25 mouse cellular contexts compared by ENCODE assay signal in the genomic region with DNA sequence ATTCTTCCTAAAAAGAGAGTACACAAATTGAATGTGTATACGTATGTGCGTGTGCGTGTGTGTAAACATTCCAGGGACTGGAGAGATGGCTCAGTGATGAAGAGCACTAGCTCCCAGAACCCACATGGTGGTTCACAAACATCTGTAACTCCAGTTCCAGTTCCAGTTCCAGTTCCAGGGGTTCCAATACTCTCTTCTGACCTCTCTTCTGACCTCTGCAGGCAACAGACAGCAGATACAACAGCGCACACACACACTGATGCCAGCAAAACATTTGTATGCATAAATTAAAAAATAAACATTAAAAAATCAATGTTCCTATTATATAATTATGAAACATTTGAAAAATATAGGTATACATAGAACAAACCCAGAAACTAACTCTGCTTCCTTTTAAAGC.
DNase-seq lines count a peak whose midpoint lies in the region; ATAC-seq and TF ChIP-seq lines count a peak whose summit lies in the region.
"Had no signal": no experiment of that assay in that cellular context is flagged by ENCODE, and none has a peak within 500 bp of the region (broad histone marks: within the 10 kb centered on the region; RNA-seq: fewer than 3 reads in every experiment).

No protein-coding gene starts in this region.

- H3K4me3 ChIP-seq in liver, embryonic 14.5 days (ENCODE audit: insufficient read depth in 1 of 2, low read depth in 2 of 2, low read length in 2 of 2) = no peak overlapping the region
- H3K4me3 ChIP-seq: embryonic facial prominence, embryonic 10.5 days; erythroblast, embryonic 14.5 days; forebrain, embryonic 10.5 days; forebrain, embryonic 15.5 days; heart, adult 2 months; heart, embryonic 15.5 days; hindbrain, embryonic 10.5 days; hindbrain, embryonic 15.5 days had no signal

- no peak for TF ChIP-seq EP300 in liver, embryonic 14.5 days (IDR thresholded peaks at IDR 0.05; ENCODE audit: low read depth)

- H3K9ac ChIP-seq in liver, embryonic 14.5 days (replicated peaks) = no peak overlapping the region
- H3K9ac ChIP-seq: forebrain, embryonic 15.5 days; heart, embryonic 15.5 days; hindbrain, embryonic 15.5 days had no signal

- TF ChIP-seq CTCF in liver, embryonic 14.5 days (IDR thresholded peaks at IDR 0.05; ENCODE audit: low read depth) = peak; percentile 7; the same call in 1 of the 2 replicates

- ATAC-seq in liver, embryonic 14.5 days (ENCODE audit: insufficient read depth) = no peak
- ATAC-seq in common myeloid progenitor, adult 5-6 weeks (replicated peaks; ENCODE audit: low read depth, poor library complexity, severe bottlenecking) = peak; percentile 66; the same call in 1 of the 2 replicates
- no peak for ATAC-seq in erythroblast, adult 5-6 weeks (replicated peaks; ENCODE audit: low FRiP score, poor library complexity, severe bottlenecking)
- ATAC-seq: activated CD4-positive, CD25-positive, alpha-beta regulatory T cell, adult 4 months; forebrain, embryonic 15.5 days; inflammation-experienced regulatory T-cells, adult 6 months had no signal

- H3K36me3 ChIP-seq in liver, embryonic 14.5 days (replicated peaks; ENCODE audit: control insufficient read depth, insufficient read depth, low read depth) = peaks cover 36% of the 10 kb centered on the region

- no peak overlapping the region for H3K27ac ChIP-seq in liver, embryonic 14.5 days
- H3K27ac ChIP-seq: embryonic facial prominence, embryonic 10.5 days; forebrain, embryonic 10.5 days; forebrain, embryonic 15.5 days; heart, adult 2 months; heart, embryonic 15.5 days; hindbrain, embryonic 10.5 days; hindbrain, embryonic 15.5 days had no signal

- intact Hi-C loops in heart, postnatal 14 days (cut with DNase I) = no loop called here

- H3K9me3 ChIP-seq in liver, embryonic 14.5 days (ENCODE audit: control insufficient read depth, low read length) = no peaks in the 10 kb centered on the region
- H3K9me3 ChIP-seq: embryonic facial prominence, embryonic 10.5 days; forebrain, embryonic 10.5 days; forebrain, embryonic 15.5 days; heart, embryonic 15.5 days; hindbrain, embryonic 10.5 days; hindbrain, embryonic 15.5 days had no signal

- H3K4me1 ChIP-seq in liver, embryonic 14.5 days (replicated peaks; ENCODE audit: control insufficient read depth in 2 of 2, insufficient read depth in 2 of 2, low read length in 1 of 2) = no peaks in the 10 kb centered on the region
- H3K4me1 ChIP-seq: embryonic facial prominence, embryonic 10.5 days; forebrain, embryonic 10.5 days; forebrain, embryonic 15.5 days; heart, embryonic 15.5 days; hindbrain, embryonic 10.5 days; hindbrain, embryonic 15.5 days had no signal

- peak; percentile 19 for DNase-seq in heart, adult 11 months
- no peak for DNase-seq in heart, postnatal 14 days
- DNase-seq in liver, embryonic 14.5 days (ENCODE audit: low read depth in 3 of 3, low spot score in 3 of 3) = no peak
- no peak for DNase-seq in liver
- DNase-seq in ES-CJ7 (ENCODE audit: low read depth, low spot score) = peak; percentile 33
- no peak for DNase-seq in ovary, postnatal 14 days (ENCODE audit: low spot score)
- DNase-seq: adrenal gland, postnatal 14 days; cerebellum, adult 18-20 months; cerebellum, adult 9-11 months; cerebellum, postnatal 36 days; gastrocnemius, postnatal 10 days; heart, adult 2 months had no signal

- H3K27me3 ChIP-seq in liver, embryonic 14.5 days (ENCODE audit: control insufficient read depth, insufficient read depth, low read length) = no peaks in the 10 kb centered on the region
- H3K27me3 ChIP-seq: CH12.LX; forebrain, embryonic 15.5 days; heart, embryonic 15.5 days; hindbrain, embryonic 15.5 days had no signal

- no peak overlapping the region for H3K4me2 ChIP-seq in liver, embryonic 14.5 days (ENCODE audit: low read depth)
- H3K4me2 ChIP-seq: forebrain, embryonic 15.5 days; heart, embryonic 11.5 days; heart, embryonic 15.5 days; hindbrain, embryonic 15.5 days had no signal

- 97% methylated on average over 4 of the region's 4 CpGs for WGBS in liver, embryonic 14.5 days (ENCODE audit: insufficient replicate concordance)

Comparison
In these comparisons a context has a peak if more than half of its experiments do, and no peak if none do; other contexts are left out.
1. DNase-seq: peak in heart, adult 11 months (single experiment) and ES-CJ7 (single experiment); none in heart, postnatal 14 days (0 of 2), liver, embryonic 14.5 days (0 of 3), liver (single experiment) and ovary, postnatal 14 days (single experiment).